Mouse (Mus musculus) activated CD4-positive, CD25-positive, alpha-beta regulatory T cell, adult 4 months (primary cell): ENCODE measurements around the gene Habp2. TPM values are rescaled to one million over a fixed set of nuclear protein-coding genes. Genes with fewer than 3 reads are reported as not detected.

Source experiments
- ATAC-seq: one replicate; pipeline ENCODE4 v1.8.0; 2017
- polyA plus RNA-seq, 2 experiments: library from polyadenylated mRNA; unstranded; fragments of 100-300 nt; shearing (Covaris generic); gene quantifications; one replicate each; pipeline ENCODE4 v1.2.1; 2017

The Habp2 gene
- not detected for polyA plus RNA-seq

DNA sequence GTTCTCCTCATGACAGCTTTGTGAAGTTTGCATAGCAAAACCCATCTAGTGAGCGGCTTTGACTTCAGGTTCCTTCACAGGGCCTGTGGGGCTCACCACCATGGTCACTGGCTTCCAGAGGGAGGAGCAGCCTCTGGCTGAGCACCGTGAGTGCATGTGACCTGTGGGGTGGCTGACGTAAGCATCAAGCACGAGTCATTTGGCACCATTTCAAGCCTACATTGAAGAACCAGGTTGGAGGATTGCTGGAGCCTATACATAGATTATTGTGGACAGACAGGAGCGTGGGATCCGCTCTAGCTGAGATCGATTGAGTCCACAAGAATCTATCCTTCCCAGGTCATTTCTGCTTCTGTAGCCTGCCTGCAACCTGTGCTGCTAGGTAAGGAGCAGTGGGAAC is at the start of gene Habp2:
Gene Habp2 (plus strand): TSS at position 272 of the 400 bp plus-strand sequence.
- ATAC-seq, result no peak

DNA sequence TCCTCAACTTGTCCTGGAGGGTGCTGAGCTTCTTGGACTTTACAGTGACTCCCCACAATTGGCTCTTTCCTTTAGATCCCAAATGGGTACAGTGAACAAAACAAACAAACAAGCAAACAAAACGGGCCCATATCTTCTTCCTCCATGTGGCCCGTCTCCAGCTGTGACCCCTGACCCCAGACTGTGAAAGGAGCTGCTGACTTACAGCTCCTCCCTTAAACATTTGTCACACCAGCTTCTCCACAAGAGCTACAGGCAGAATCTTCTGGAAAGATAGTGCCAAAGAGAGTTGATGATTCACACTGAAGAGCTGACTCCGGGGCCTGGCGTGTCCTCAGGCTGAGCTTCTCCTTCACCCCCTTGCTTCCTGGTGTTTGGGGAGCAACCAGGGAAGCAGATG is 48.4 kb upstream of the Habp2 start:
- ATAC-seq, result no peak

DNA sequence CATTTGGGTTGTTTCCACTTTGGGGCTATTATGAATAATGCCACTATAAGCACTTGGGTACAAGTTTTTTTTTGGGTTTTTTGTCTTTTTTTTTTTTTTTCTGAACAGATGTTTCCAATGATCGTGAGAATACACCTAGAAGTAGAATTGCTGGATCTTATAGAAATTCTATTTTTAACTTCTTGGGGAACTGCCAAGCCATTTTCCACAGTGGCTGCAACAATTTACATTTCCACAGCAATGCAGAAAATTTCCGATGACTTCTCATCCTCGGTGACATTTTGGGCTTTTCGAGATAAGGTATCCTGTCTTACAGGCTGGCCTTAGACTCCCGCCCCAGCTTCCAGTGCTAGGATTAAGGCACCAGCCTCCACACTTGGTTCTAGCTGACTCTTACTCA is 41.7 kb upstream of the Habp2 start:
- ATAC-seq, result no peak

DNA sequence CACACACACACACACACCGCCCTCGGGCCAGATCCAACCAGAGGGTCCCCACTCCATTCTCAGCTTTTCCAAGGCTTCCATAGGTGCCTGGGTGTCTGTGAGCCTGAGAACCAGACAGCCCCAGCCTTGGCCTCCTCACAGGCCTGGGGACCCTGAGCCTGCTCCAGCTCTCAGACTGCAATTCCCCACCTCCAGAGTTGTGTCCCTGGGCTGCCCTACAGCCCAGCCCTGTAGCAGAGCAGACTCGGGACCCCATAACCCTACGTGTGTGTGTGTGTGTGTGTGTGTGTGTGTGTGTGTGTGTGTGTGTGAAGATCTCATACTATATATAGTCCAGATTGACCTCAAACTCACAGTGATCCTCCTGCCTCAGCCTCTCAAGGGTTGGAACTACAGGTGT is 34.1 kb upstream of the Habp2 start:
- ATAC-seq, result no peak

DNA sequence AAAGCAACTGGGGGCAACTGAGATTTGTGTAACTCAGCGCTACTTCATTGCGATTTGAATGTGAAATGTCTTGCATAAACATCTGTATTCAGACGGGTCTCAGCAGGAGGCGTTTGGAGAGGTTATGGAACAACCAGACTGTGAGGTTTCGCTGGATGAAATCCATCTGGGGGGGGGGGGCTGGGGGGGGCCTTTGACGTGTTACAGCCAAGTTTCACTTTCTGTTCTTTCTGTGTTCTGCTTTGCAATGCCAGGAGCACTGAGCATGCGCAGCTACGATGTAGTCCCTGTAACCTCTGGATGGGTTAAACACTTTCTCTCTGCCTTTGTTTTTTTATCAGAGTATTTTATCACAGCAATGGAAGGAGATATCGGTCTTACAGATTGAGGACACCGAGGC is 33.7 kb upstream of the Habp2 start:
- ATAC-seq, result no peak

DNA sequence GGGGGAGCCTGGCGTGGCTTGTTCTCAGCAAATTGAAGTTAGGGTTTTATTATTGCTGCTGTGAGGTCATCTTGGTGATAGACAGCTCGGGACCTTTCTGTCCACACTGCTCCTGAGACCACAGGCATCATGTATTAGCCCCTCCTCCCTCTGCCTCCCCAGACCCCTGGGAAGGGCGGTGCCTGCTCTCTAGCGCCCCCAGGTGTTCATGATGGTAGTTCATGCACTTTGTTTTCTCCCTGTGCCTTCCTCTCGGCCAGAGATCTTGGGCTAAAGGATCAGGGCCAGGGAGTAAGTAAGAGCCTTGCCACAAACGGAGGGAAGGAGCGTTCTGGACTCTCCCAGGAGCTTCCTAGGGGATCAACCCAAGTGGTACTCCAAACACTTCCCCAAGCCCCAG is 32.2 kb upstream of the Habp2 start:
- ATAC-seq, result no peak

DNA sequence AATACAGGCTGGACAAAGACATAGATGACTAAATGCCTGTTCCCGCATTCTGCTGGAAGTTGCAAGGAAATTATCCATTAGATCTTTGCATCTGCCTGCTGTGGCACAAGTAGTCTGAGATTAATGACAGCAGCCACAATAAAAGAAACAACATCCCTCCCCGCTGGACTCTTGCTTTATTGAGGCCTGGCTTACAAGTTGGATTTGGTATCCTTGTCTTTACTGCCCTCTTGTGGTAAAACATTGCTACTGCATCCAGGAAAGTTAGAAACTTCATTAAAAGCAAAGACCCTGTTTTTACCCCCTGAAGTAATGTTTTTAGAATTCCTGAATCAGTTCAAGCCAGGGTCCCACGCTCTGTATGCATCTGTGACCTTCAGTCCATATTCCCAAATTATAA is 31.4 kb upstream of the Habp2 start:
- no peak for ATAC-seq

DNA sequence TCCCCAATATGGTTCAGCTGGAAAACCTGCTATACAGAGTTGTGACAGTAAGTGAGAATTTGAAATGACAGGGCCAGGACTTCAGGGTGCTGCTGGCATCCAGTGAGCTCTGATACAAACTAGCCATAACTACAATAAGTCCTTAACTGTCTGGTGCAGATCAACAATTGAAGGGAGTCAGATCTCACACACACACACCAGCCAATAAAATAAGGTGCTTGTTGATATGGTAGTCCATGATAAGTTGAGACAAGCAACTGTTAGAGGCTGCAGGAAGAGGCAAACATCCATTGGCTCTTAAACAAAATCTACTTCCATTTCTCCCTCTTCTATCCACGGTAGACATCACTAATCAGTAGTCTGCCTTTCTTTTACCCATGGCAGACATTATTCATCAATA is 30.7 kb upstream of the Habp2 start:
- ATAC-seq, result no peak

DNA sequence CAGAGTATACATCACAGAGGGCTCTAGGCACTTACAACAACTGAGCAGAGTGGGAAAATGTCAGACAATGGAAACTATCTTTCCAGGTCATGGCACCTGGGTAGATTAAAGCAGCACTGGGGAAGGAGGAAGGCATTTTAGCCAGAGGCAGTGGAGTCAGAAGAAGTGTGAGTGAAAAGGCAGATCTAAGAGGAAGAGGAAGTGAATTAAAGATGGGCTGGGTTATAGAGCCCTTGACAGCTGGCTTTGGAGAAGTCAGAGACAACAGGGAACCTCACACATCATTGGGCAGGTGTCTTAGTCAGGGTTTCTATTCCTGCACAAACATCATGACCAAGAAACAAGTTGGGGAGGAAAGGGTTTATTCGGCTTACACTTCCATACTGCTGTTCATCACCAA is 30.2 kb upstream of the Habp2 start:
- ATAC-seq, result no peak

DNA sequence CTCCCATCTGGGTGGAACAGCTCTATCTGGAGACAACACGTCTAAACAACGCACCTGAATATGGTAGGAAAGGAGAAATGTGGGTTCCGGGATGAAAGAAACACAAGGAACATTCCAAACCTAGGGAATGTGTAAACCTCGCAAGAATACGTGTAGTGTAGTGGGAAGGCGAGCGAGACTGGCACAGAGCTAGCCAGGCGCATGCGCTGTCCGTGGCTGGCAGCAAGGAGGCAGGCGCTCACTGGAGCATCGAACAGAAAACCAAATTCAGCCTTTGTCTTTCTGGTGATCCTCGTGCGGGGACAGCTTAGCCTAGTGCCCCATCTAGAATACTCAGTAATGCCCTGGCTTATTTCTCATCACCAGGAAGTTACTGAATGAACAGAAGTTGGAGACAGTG is 23.2 kb upstream of the Habp2 start:
- no peak for ATAC-seq

DNA sequence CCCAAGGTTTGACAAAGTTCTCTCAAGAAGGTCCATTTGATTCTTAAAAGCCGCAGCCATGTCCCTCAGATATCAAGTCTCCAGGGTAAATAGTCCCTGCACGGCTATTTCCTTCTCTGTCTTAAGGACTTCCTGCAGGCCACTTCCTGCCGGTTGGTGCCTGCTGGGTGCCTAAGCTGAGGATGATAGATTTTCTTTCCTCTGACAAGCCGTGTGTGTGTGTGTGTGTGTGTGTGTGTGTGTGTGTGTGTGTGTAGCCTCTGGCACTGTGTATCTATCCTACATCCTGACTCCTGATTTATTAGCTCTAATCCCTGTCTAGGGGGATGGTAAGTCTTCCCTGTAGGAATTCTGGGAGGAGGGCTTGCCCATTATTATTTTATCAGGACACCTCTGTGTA is 22.8 kb upstream of the Habp2 start:
- ATAC-seq, result no peak

DNA sequence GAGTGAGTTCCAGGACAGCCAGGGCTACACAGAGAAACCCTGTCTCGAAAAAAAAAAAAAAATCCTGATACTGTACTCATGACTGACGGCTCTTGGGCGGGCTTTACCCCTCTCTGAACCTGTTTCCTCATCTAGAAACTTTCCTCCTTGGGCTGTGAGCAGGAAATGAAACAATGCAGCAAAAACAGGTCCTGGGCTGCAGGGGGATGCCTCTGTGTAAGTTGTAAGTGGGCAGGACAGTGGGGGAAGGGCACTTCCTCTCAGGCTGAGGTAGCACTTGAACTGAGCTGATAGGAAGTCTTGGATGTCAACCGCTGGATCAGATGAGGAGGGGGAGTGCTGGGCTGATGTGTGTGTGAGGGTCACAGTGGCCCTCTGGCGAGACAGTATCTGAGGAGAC is 21.8 kb upstream of the Habp2 start:
- ATAC-seq, result no peak

DNA sequence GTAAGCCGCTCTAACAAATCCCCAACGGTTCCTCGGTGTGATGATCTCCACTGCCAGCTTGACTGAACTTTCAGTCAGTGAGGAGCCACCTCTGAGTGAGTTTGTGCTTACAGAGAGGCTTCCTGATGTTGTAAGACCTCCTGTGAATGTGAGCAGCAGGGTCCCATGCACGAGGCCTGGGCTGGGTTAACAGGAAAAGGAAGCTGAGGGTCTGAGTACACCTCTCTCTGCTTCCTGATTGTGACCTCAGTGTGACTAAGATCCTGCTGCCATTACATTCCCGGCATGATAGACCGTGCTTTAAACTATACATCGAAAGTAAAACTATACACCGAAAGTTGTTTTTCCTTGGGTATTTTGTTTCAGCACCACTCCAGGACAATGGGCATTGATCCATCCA is 14.9 kb upstream of the Habp2 start:
- no peak for ATAC-seq

DNA sequence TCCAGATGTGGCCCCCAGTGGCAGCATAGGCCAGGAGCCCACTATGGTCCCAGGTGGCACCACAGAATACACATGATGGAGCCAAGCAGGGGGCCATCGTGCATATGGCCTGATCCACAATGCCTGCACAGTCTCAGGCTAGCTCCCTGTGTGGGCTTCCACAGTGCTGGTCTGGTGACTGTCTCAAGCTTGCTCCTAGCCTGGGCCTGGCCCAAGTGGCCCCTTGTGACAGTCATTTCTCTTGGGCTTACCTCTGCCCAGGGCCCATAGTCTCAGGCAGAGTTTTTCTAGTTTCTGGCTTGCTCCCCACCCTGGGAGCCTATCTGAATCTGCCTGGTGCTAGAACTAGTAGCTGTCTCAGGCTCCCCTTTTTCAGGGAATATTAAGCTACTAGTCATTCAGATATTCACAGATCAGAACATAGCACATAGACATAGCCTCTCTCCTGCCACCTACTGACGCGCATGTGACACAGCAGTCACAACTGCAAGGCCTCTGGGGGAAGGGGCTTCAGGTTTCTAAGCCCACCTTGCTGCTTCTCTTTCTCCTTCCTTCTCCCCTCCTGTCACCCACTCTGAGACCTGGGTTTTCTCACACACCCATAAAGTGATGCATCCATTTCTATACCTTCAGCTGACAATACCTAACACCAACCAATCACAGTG is 9.7 kb upstream of the Habp2 start:
- no peak for ATAC-seq

DNA sequence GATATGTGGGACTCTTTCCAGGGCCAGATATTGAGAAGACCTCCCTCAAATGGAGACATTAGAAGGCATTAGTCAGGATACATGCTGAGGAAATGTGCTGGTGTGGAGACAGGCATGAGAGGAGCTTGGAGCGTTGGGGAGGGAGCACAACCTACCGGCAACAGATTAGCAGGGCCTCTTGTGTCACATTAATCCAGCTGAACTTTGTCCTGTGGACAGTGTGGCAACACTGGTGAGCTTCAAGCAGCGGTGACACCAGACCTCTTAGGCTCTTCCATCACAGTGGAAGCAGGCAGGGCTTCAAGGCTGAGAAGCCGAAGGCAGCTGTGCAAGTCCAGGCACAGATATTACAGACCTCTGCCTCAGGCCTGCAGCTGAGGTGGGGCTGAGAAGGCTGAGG is 9.0 kb upstream of the Habp2 start:
- ATAC-seq, result no peak

DNA sequence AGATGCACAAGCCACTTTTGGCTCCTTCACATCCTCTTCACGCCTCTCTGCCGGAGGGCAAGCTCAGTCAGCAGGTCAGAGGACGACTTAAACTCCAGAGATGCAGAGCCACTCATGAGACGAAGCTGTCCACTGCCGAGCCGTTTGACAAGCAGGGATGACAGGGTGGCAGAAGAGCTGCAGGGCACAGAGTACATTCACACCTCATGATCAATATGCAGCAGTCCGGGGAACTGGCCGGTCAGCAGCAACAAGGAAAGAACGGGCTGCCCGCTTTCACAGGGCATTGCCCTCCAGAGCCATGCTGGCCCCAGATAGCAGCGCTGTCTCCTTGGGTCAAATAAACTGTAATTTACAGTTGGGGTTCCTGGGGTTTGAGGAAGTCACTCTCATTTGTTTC is 8.6 kb upstream of the Habp2 start:
- no peak for ATAC-seq

DNA sequence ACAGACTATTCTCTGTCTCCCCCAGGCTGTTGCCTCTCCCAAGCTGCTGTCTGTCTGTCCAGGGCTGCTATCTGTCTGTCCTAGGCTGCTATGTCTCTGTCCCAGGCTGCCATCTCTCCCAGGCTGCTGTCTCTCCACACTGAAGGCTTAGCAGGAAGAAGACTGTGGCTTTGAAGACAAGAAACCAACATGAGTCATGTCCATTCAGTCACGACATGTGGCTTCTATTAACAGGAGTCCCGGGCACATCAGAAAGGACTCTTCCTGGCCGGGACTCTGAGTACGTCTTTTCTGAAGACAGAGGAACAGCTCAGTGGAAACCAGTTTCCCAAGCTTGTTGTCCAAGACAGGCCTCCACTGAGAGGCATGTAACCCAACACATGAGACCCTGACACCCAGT is 1.7 kb upstream of the Habp2 start:
- ATAC-seq, result no peak

DNA sequence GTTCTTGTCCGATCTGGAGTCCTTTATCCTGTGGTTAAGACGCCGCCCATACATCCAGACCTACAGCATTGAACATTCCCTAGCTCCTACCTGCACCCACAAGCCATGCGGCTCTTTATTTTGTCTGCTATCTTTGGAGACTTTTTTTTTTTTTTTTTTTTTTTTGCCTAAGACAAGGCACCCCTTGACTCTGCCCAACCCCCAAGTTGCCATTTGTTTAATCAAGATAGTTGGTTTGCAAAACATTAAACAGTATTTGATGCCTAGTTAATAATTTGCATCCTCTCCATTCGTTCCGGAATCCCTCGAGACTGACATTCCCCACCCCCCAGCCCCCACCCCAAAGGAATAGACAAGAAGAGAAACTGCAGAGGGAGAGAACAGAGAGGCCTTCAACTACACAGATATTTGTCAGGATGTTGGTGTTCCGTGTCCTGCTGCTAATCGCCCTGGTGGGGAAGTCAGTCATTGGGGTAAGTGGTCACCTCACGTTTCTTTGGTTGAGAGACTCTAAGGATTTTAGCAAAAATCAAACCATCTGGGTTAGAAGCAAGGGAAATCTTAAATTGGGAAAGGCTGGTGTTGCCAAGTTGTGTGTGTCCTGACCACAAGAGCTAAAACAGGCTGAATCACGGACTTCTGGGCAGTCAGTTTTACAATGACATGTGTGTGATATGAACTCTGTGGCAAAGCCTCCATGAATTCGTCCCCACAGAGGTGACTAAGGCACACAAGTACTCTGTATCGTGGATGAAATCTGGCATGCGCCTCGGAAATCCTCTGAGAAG is 837 bp downstream of the Habp2 start:
- ATAC-seq, result no peak

DNA sequence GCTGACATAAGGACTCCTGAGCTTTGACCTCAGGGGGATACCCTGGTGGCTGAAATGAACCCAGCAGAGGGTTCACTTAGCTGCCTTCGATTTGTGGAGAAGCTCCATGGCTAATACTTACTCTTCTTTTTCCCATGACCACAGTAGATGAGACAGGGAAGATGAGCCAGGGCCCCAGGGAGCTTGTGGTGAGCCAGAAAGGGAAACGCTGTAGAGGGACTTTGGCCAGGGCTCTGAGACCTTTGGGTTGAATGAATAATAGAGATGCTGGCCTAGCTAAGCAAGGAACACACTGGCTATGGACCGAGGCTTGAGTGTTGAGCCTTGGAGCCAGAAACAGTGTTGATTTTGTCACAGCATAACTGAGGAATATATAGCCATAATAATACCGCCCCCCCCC is 1.5 kb downstream of the Habp2 start:
- no peak for ATAC-seq

DNA sequence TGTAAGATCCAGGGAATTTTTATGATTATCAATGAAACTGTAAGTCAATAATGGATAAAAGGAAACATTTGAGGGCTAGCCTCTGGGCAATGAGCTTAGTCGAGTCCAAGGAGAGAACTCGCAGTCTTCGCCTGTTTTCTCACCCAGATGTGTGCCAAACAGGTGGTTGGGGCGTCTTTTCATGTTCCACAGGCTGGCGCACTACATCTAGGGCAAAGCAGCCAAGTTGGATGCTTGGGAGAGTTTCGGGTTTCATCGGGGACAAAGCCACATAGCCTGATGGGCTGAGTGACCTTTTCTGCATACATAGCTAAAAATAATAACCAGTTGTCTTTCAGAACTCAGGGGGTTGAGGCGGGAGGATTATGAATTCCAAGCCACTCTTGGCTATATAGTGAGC is 2.7 kb downstream of the Habp2 start:
- no peak for ATAC-seq

DNA sequence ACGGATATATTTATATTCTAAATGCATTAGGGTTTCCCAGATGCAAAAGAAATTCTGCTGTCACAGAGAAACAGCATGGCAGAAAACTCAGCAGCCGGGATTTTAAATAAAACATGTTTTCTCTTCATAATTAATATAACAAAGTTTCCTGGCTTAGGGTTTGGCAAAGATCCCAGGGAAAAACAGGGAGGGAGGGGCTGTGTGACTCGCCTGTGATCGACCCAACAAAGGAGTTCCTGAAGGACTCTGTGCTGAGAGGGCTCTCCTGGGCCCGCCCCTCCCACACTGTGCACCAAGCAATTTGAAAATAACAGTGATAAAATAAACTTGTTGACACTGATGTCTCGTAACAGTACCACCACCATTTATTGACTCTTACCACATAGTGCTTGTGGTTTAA is 5.0 kb downstream of the Habp2 start:
- no peak for ATAC-seq

DNA sequence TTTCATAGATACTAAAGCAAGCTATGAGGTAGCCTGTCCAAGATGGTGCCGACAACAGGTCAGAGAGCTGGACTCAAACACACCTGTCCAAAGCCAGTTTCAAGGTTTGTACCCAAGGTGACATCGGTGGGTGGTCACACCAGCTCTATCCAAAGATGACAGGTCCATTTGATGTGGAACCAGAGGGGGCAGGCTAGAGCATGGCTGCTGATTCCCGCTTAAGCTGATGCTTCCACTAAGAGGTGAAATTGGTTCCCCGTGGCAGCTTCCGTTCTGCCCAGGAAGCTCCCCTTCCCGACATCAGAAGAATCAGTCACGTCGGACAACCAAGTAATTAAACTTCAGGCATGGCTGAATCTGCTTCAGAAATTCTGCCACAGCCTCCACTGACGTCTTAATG is 5.4 kb downstream of the Habp2 start:
- ATAC-seq, result no peak

DNA sequence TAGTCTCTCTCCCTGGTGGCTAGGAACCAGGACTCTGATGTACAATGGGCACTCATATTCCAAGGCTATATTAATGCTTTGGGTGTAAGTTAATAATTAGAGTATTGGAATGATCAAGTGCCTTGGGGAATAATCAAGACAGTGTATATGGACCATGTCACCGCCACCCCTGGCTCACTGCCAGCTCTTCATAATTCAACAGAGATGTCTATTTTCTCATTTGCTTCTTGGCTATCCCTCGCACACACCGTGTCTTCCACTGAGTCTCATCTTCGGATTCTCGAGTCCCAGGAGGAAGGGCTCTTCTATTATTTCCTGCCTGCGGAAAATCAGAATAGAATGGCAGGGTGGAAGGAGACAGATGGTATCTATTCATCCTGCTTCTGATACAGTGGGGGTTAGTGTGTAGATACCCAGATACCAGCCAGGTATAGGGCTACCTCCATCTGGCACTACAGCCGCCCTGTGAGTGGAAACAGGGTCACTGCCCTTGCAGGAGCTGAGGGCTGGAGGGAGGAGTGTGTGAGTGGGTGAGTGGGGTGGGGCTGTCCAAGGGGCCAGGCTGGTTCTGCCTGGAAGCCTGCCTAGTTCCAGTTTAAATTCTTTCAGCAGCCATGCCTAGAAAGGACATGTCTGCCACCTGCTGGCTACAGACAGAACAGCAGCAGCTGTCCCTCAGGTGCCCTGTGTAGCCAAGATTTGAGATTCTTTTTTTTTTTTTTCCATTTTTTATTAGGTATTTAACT is 7.9 kb downstream of the Habp2 start:
- ATAC-seq, result no peak

DNA sequence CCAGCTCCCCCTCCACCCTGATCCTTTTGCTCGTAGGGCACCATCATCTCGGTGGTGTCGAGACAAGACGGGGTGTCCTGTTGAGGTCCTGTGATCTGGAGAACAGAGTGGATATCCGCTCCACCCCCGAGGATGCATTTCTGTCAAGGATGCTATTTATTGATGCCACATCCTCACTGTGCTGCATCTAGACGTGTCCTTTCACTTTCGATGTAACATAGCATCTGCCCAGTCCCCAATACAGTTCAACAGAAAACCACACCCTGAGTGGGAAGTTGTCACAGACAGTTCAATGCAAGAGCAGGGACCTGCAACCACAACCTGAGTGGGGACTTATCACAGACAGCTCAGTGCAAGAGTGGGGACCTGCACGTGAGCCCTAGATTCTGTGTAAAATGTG is 9.7 kb downstream of the Habp2 start:
- peak; percentile 87 for ATAC-seq
